Mouse (Mus musculus): ENCODE results near the gene Ap3d1.

- TF ChIP-seq CTCF (IDR thresholded peaks at IDR 0.05; ENCODE audit: low read depth) (peak; percentile 19; the same call in 1 of the 2 replicates), EP300 (IDR thresholded peaks at IDR 0.05; ENCODE audit: low read depth) (peak; percentile 29; the same call in 1 of the 2 replicates)
These were observed 40.1 kb downstream of the Ap3d1 start, which contains the start of the genes Mob3a and Izumo4 for GRCm38 (mm10) chr10:80701721-80702535.
